Mouse (Mus musculus): ENCODE results near the gene ccdc198.

GRCm38 (mm10) chr14:49186270-49186669 lies 59.0 kb downstream of the ccdc198 start:
- TF ChIP-seq CTCF (IDR thresholded peaks at IDR 0.05) (no peak), POLR2A (IDR thresholded peaks at IDR 0.05; ENCODE audit: insufficient read depth, low read depth, low read length) (no peak), EP300 (IDR thresholded peaks at IDR 0.05; ENCODE audit: insufficient read depth, low read depth, low read length) (no peak)
